Mouse (Mus musculus) midbrain, embryonic 16.5 days (tissue): ENCODE data around the gene Ybx2. TPM values are rescaled to one million over a fixed set of nuclear protein-coding genes. Genes with fewer than 3 reads are reported as not detected.
A peak's percentile ranks its signal among the peaks of the same experiment; 100 is the strongest.

ENCODE experiments used
- ATAC-seq: fragments of 200-750 bp; cut with Nextera tagmentation; 2 replicates; pipeline ENCODE4 v1.8.0; 2017; ENCODE audit warnings: moderate TSS enrichment
- H3K27ac ChIP-seq: fragments of 300-500 bp; sonication (generic); 2 replicates; pipeline ENCODE4 v1.5.1; 2014; ENCODE audit warnings: mild to moderate bottlenecking, low read length, mixed read lengths
- H3K27me3 ChIP-seq: fragments of 300-500 bp; sonication (generic); 2 replicates; pipeline ENCODE4 v1.6.1; 2014; ENCODE audit warnings: low read depth, low read length, mixed read lengths; ENCODE audit not compliant: control insufficient read depth, insufficient read depth
- H3K36me3 ChIP-seq: fragments of 300-500 bp; sonication (generic); 2 replicates; pipeline ENCODE4 v1.6.1; 2014; ENCODE audit warnings: mild to moderate bottlenecking, low read length, moderate library complexity, mixed read lengths; ENCODE audit not compliant: control insufficient read depth, insufficient read depth
- H3K4me1 ChIP-seq: fragments of 300-500 bp; sonication (generic); 2 replicates; pipeline ENCODE4 v1.6.1; 2014; ENCODE audit warnings: mild to moderate bottlenecking, low read length, mixed read lengths; ENCODE audit not compliant: control insufficient read depth, insufficient read depth
- H3K4me2 ChIP-seq: fragments of 300-500 bp; sonication (generic); 2 replicates; pipeline ENCODE4 v1.6.1; 2014; ENCODE audit warnings: mild to moderate bottlenecking, low read length, mixed read lengths
- H3K4me3 ChIP-seq: fragments of 300-500 bp; sonication (generic); 2 replicates; pipeline ENCODE4 v1.5.1; 2014; ENCODE audit warnings: low read depth, mild to moderate bottlenecking, low read length, moderate library complexity, mixed read lengths
- H3K9ac ChIP-seq: fragments of 300-500 bp; sonication (generic); 2 replicates; pipeline ENCODE4 v1.6.1; 2014; ENCODE audit warnings: low read depth, low read length, mixed read lengths
- H3K9me3 ChIP-seq: fragments of 300-500 bp; sonication (generic); replicated peaks from 2 replicates; pipeline ENCODE4 v1.6.1; 2014; ENCODE audit warnings: mild to moderate bottlenecking, low read length, mixed read lengths; ENCODE audit not compliant: control insufficient read depth, poor library complexity, severe bottlenecking
- WGBS: fragments of 180-500 bp; shearing (Covaris S2); extraction: QIAGEN DNeasy Blood & Tissue Kit; methylation state at CpG from one replicate; pipeline ENCODE4 v1.1.7; 2014; 5-methylcytosine and 5-hydroxymethylcytosine counted together
- polyA plus RNA-seq: library from polyadenylated mRNA; unstranded; fragments of >200 nt; fragmentation: Nextera tagmentation; extraction: Ambion mirVana; gene quantifications from 2 replicates; pipeline ENCODE4 v1.2.1, GENCODE M21; 2015

Gene Ybx2
- polyA plus RNA-seq: 5.1 and 7.2 TPM in 2 replicates

GRCm38 (mm10) chr11:69935137-69935879, at the start of gene Ybx2:
Gene Ybx2, plus strand, starts transcription at chr11:69935796.
- no peak within 1 kb of the TSS for H3K27ac ChIP-seq
- H3K4me1 ChIP-seq: peaks cover 4% of the 10 kb centered on the region; the same call in 1 of the 2 replicates
- H3K36me3 ChIP-seq: no peaks in the 10 kb centered on the region
- peak within 1 kb of the TSS; percentile 97 for H3K4me2 ChIP-seq
- H3K27me3 ChIP-seq: peaks cover 19% of the 10 kb centered on the region
- peak; percentile 93 for ATAC-seq
- H3K9ac ChIP-seq: peak within 1 kb of the TSS; percentile 68
- peak within 1 kb of the TSS; percentile 66 for H3K4me3 ChIP-seq
- no peaks in the 10 kb centered on the region for H3K9me3 ChIP-seq
- whole genome bisulfite sequencing: 1% methylated on average over 33 of the region's 62 CpGs

GRCm38 (mm10) chr11:69886907-69887635, 48.5 kb upstream of the Ybx2 start:
- ATAC-seq: no peak
- H3K4me2 ChIP-seq: no peak overlapping the region
- no peaks in the 10 kb centered on the region; the same call in 1 of the 2 replicates for H3K27me3 ChIP-seq
- no peak overlapping the region for H3K4me3 ChIP-seq
- no peaks in the 10 kb centered on the region for H3K9me3 ChIP-seq
- 77% methylated on average over 8 of the region's 8 CpGs for WGBS
- no peak overlapping the region for H3K9ac ChIP-seq
- H3K36me3 ChIP-seq: no peaks in the 10 kb centered on the region
- H3K4me1 ChIP-seq: no peaks in the 10 kb centered on the region
- H3K27ac ChIP-seq: no peak overlapping the region

GRCm38 (mm10) chr11:69891482-69891881, 44.1 kb upstream of the Ybx2 start:
- H3K4me2 ChIP-seq: no peak overlapping the region
- H3K27me3 ChIP-seq: no peaks in the 10 kb centered on the region
- no peaks in the 10 kb centered on the region for H3K4me1 ChIP-seq
- H3K27ac ChIP-seq: no peak overlapping the region
- H3K36me3 ChIP-seq: no peaks in the 10 kb centered on the region
- no peak overlapping the region for H3K4me3 ChIP-seq
- H3K9me3 ChIP-seq: no peaks in the 10 kb centered on the region
- no peak overlapping the region for H3K9ac ChIP-seq
- 71% methylated on average over 4 of the region's 4 CpGs for WGBS
- ATAC-seq: no peak

GRCm38 (mm10) chr11:69894671-69895070, 40.9 kb upstream of the Ybx2 start:
- Histone ChIP-seq H3K27me3 (no peaks in the 10 kb centered on the region), H3K9me3 (no peaks in the 10 kb centered on the region), H3K9ac (no peak overlapping the region), H3K4me1 (peaks cover 8% of the 10 kb centered on the region), H3K4me2 (no peak overlapping the region), H3K4me3 (no peak overlapping the region), H3K36me3 (no peaks in the 10 kb centered on the region), H3K27ac (no peak overlapping the region)
- no peak for ATAC-seq
- WGBS: 80% methylated on average over 5 of the region's 5 CpGs

- H3K4me3 ChIP-seq: no peak within 1 kb of the TSS
- H3K4me2 ChIP-seq: no peak within 1 kb of the TSS
- no peak within 1 kb of the TSS for H3K9ac ChIP-seq
- H3K4me1 ChIP-seq: peaks cover 11% of the 10 kb centered on the region
- no peaks in the 10 kb centered on the region for H3K36me3 ChIP-seq
- H3K27me3 ChIP-seq: no peaks in the 10 kb centered on the region
- ATAC-seq: no peak
- 78% methylated on average over 4 of the region's 4 CpGs for WGBS
- no peak within 1 kb of the TSS for H3K27ac ChIP-seq
- H3K9me3 ChIP-seq: no peaks in the 10 kb centered on the region
Measured at GRCm38 (mm10) chr11:69895291-69895690, 40.3 kb upstream of the Ybx2 start, which contains the start of gene Acap1. Gene Acap1, minus strand, starts transcription at chr11:69895539.

- Histone ChIP-seq H3K36me3 (peaks cover 5% of the 10 kb centered on the region), H3K4me1 (peaks cover 22% of the 10 kb centered on the region), H3K27me3 (no peaks in the 10 kb centered on the region), H3K9ac (peak overlapping the region; percentile 97), H3K9me3 (no peaks in the 10 kb centered on the region), H3K27ac (peak overlapping the region; percentile 97), H3K4me2 (peak overlapping the region; percentile 84), H3K4me3 (peak overlapping the region; percentile 74)
- 25% methylated on average over 4 of the region's 4 CpGs for WGBS
- no peak for ATAC-seq
Measured at GRCm38 (mm10) chr11:69899870-69900269, 35.7 kb upstream of the Ybx2 start.

GRCm38 (mm10) chr11:69900471-69901405, 34.9 kb upstream of the Ybx2 start, which contains the start of the genes 2810408A11Rik and Neurl4:
Gene 2810408A11Rik, minus strand, starts transcription at chr11:69900987.
Gene Neurl4, plus strand, starts transcription at chr11:69901072.
- Histone ChIP-seq H3K4me2 (peak within 1 kb of the TSS; percentile 84), H3K4me3 (peak within 1 kb of the TSS; percentile 74), H3K9me3 (no peaks in the 10 kb centered on the region), H3K27me3 (no peaks in the 10 kb centered on the region), H3K27ac (peak within 1 kb of the TSS; percentile 97), H3K4me1 (peaks cover 22% of the 10 kb centered on the region), H3K36me3 (peaks cover 7% of the 10 kb centered on the region), H3K9ac (peak within 1 kb of the TSS; percentile 97)
- ATAC-seq: peak; percentile 97
- WGBS: 0% methylated on average over 38 of the region's 38 CpGs

GRCm38 (mm10) chr11:69901406-69901846, 34.2 kb upstream of the Ybx2 start:
- no peaks in the 10 kb centered on the region for H3K9me3 ChIP-seq
- peaks cover 14% of the 10 kb centered on the region for H3K36me3 ChIP-seq
- no peaks in the 10 kb centered on the region for H3K27me3 ChIP-seq
- peak overlapping the region; percentile 97 for H3K27ac ChIP-seq
- peak; percentile 77 for ATAC-seq
- peak overlapping the region; percentile 97 for H3K9ac ChIP-seq
- H3K4me1 ChIP-seq: peaks cover 22% of the 10 kb centered on the region
- H3K4me2 ChIP-seq: peak overlapping the region; percentile 84
- H3K4me3 ChIP-seq: peak overlapping the region; percentile 74
- WGBS: under 1% methylated on average over 42 of the region's 42 CpGs
